Mouse (Mus musculus) lung, postnatal 25 days (tissue): Measurements from ENCODE around the gene Snrpd3.

Experiments
- DNase-seq: peaks from one replicate; pipeline ENCODE4 v3.0.0; 2022; ENCODE audit warnings: low spot score

Snrpd3 gene

DNA sequence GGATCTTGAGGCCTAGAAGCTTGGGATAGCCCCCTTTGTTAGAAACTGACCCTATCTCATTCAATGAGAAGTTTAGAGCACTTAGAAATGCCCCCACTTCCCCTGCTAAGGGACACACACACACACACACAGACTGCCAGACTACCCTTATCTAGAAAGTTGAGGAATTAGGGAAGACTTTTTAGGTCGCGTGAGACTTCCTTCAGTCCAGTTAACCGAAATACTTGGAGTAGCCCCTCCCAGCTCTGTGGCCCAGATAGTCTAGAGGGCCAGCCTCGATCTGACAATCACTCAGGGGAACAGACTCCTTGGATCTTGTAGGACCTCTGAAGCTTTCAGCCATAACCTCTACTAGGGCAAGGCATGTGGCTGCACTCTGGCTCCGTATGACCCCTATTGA lies 50.7 kb downstream of the Snrpd3 start:
- no peak for DNase-seq

DNA sequence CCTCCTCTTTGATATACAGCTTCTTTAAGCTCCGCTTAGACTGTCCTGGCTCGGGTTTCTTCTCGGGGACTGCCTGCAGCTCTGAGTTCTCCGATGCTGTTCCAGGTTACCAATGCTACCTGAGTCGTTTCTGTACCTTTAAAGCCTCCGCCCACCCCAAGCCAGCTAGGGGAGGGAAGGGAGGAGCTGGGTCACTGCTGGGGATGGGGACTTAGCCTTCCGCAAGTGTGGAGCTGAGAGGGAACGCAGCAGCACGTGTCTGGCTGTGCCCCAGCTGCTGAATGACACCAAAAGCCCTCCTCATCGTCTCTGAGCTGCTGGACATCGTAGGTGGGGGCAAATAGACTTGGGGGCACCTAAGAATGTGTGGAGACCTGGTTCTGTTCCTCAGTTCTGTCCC lies 51.1 kb downstream of the Snrpd3 start:
- no peak for DNase-seq

DNA sequence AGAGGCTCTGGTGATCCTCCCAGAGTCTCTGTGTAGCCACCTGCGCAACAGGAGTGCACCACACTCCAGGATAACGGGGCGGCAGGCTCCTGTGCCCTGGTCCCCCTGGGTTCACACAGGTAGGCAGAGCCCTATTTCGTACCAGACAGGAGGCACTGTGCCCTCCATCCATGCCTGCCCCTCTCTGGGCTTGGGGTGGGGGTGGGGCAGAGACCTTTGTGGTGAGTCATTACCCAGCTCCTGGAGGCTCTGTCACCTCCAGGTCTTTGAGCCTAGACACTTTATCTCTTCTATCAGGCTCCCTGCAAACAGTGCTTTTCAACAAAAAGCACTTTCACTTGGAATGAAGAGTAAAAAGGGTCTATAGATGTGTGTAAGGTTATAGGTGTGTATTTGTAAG lies 51.5 kb downstream of the Snrpd3 start:
- no peak for DNase-seq

DNA sequence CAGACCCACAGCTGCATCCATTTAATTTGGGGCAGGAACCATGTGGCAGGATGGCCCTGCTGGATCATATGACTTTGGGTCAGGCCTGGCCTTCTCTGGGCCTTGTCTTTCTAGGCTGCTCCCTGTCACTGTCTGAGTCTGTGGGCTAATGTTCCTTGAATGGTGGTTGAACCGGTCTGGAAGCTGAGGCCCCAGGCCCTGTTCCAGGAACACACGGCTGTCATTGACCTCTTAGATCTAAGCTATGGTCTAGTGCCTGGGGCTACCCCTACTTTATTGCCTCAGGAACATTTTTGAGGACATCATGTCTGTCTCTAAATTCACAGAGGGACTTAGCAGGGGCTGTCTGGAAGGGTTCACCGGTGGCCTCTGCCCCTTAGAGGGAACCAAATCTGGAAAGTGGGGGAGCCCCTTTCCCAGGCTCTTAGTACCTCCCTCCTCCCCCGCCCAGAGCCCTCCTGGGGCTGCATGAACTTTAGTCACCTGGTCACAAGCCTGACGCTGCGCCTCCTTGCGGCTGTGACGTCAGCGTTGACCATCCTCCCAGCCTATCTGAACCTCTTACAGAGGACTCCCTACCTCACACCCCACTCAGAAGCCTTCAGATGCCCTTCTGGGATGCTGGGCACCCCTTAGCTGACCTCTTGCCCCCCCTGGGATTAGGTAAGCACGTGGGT lies 53.8 kb downstream of the Snrpd3 start:
- DNase-seq = no peak

DNA sequence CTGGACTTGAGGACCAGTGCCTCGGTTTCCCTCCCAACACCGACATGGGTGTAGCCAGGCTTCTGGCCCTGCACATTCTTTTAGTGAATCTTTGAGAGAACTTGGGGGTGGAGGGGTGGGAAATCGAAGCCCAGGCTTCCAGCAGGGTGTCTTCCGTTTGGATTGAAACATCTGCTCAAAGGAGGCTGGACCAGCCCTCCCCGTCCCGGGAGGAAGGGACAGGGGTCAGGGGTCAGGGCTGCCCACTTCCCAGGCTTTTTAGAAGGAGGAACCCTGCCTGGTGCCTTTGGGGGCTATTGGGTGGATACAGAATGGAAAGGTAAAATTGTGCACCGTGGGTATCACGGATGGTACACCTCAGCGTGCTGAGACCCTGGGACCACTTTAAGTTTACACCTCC lies 54.6 kb downstream of the Snrpd3 start:
- DNase-seq = no peak

DNA sequence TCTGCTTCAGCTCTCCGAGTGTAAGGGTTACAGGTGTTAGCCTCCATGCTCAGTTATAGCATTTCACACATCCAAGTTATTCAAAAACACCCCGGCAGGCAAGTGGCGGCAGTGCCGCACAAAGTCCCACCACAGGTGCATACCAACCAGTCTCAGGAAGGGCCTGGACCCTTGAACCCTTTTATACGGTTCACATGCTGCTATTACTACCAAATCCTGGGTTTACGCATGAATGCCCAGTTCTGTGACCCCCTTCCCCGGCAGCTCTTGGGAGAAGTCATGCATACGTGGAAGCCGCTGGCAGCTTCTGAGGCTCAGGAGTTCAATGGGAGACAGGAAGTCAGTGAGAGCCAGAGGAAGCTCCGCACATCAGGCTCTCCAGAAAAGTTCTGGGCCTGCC lies 55.8 kb downstream of the Snrpd3 start:
- DNase-seq = no peak

DNA sequence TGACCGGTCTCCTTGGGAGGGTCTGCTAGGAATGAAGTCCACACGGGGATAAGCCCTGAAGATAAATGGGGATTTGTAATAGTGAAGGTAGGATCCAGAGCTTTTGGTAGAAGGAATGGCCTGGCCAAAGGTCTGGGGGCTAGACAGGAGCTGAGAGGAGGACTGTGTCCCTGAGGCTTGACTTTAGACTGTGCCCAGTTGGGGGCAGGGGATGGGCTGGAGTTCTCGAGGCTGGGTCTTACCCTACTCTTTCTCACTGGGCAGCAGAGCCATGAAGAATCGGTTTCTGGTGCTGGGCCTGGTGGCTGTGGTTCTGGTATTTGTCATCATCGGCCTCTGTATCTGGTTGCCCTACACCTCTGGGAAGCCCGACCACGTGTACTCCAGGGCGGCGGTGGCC lies 56.6 kb downstream of the Snrpd3 start:
- no peak for DNase-seq

DNA sequence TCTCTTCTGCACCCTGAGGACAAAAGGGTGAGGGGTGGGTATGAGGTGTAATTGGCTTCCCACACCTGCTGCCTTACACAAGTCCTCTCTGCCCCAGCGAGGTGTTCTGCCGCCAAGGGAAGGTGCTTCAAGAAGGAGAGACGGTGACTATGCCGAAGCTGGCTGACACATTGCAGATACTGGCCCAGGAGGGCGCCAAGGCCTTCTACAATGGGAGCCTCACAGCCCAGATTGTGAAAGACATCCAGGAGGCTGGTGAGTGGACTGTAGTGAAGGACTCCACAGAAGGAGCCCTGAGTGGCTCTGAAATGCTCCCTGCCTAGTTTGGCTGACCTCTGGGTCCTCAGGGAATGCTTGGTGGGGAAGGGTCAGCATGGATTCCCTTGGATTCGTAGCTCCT lies 61.8 kb downstream of the Snrpd3 start:
- DNase-seq = no peak

DNA sequence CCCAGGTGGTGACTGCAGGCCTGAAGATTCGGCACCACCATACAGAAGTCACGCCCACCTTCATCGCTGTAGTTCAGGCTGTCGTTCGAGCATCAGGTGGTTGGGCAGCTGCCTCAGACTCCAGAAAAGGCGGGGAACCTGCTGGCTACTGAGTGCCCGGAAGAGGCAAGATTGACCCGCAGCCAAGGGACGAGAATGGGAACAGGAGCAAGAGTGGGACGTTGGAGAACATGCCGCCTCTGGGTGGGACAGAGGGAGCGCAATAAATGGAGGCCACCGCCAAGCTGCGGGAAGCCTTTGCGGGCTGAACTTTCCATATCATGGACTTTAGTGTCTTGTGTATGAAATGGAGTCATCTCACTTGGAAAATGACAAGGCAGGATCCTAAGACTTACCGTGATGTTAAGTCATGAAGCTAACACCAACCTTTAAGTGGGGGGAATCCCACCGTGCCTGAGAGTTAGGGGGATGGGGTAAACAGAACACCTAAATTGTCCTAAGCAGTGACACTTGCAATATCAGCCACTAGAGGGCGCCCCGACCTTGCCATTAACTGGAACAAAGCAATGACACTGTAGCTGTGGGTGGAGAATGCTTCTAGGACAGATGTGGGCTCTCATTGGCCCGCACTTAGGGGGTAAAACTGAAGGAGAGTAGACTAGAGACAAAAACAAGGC lies 68.7 kb downstream of the Snrpd3 start:
- DNase-seq = peak; percentile 87

DNA sequence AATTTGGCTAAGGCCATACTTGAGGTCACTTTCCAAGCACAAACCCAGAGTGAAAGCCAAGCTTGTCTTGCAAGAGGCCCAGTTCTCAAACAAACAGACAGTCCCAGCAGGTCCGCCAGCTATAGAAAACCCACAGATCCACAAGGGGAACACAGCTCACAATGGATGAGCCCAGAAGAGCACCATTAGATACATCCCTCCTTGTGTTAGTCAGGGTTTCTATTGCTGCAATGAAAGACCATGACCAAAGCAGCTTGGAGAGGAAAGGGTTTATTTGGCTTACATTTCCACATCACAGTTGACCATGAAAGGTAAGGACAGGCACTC lies 69.2 kb downstream of the Snrpd3 start:
- DNase-seq = no peak
